In genomic region chr6:86978909-86979265, GRCm38 (mm10) we compare ENCODE assay signal across 20 mouse cellular contexts. TPM values are rescaled to one million over a fixed set of nuclear protein-coding genes. Genes with fewer than 3 reads are reported as not detected.
DNase-seq lines count a peak whose midpoint lies in the region; ATAC-seq and TF ChIP-seq lines count a peak whose summit lies in the region.
"Had no signal": no experiment of that assay in that cellular context is flagged by ENCODE, and none has a peak within 500 bp of the region (broad histone marks: within the 10 kb centered on the region; RNA-seq: fewer than 3 reads in every experiment).

No protein-coding gene starts in this region.

- TF ChIP-seq EP300 in liver, postnatal 0 days (IDR thresholded peaks at IDR 0.05; ENCODE audit: low read depth) = no peak
- TF ChIP-seq EP300 in stomach, postnatal 0 days (optimal IDR thresholded peaks at IDR 0.05) = no peak

- ATAC-seq in kidney, embryonic 15.5 days (replicated peaks; ENCODE audit: low FRiP score) = no peak
- ATAC-seq in liver, postnatal 0 days = peak; percentile 55; the same call in 1 of the 2 replicates
- no peak for ATAC-seq in liver, embryonic 12.5 days
- peak; percentile 56 for ATAC-seq in intestine, embryonic 15.5 days
- ATAC-seq in stomach, postnatal 0 days (ENCODE audit: low FRiP score, low TSS enrichment) = peak; percentile 80; the same call in 1 of the 2 replicates
- ATAC-seq: forebrain, embryonic 15.5 days had no signal

- 80% methylated on average over 6 of the region's 6 CpGs for WGBS in kidney, embryonic 15.5 days
- 66% methylated on average over 6 of the region's 6 CpGs for WGBS in liver, postnatal 0 days (ENCODE audit: insufficient replicate concordance)
- WGBS in liver, embryonic 12.5 days (ENCODE audit: insufficient replicate concordance) = 71% methylated on average over 6 of the region's 6 CpGs
- WGBS in intestine, embryonic 15.5 days = 52% methylated on average over 6 of the region's 6 CpGs
- WGBS in stomach, postnatal 0 days = 43% methylated on average over 6 of the region's 6 CpGs

- no peak overlapping the region for H3K4me3 ChIP-seq in kidney, embryonic 15.5 days (replicated peaks)
- H3K4me3 ChIP-seq in liver, postnatal 0 days (ENCODE audit: low read depth, low read length) = no peak overlapping the region
- no peak overlapping the region for H3K4me3 ChIP-seq in liver, embryonic 12.5 days
- no peak overlapping the region for H3K4me3 ChIP-seq in intestine, embryonic 15.5 days (replicated peaks)
- no peak overlapping the region for H3K4me3 ChIP-seq in stomach, postnatal 0 days (ENCODE audit: low read depth, low read length)
- H3K4me3 ChIP-seq: embryonic facial prominence, embryonic 12.5 days; forebrain, embryonic 15.5 days; heart, embryonic 10.5 days; heart, embryonic 15.5 days; hindbrain, embryonic 15.5 days had no signal

- TF ChIP-seq CTCF in liver, postnatal 0 days (IDR thresholded peaks at IDR 0.05; ENCODE audit: low read depth) = no peak
- TF ChIP-seq CTCF in stomach, postnatal 0 days (IDR thresholded peaks at IDR 0.05; ENCODE audit: low read depth) = no peak

- no peak overlapping the region for H3K4me2 ChIP-seq in kidney, embryonic 15.5 days
- H3K4me2 ChIP-seq in liver, postnatal 0 days (ENCODE audit: low read depth, low read length) = no peak overlapping the region
- no peak overlapping the region for H3K4me2 ChIP-seq in liver, embryonic 12.5 days
- no peak overlapping the region for H3K4me2 ChIP-seq in intestine, embryonic 15.5 days (replicated peaks)
- no peak overlapping the region for H3K4me2 ChIP-seq in stomach, postnatal 0 days (replicated peaks; ENCODE audit: low read depth)
- H3K4me2 ChIP-seq: embryonic facial prominence, embryonic 12.5 days; forebrain, embryonic 15.5 days; heart, embryonic 15.5 days; hindbrain, embryonic 15.5 days had no signal

- DNase-seq in kidney, adult 8-10 months = no peak
- no peak for DNase-seq in liver, postnatal 0 days
- DNase-seq in stomach, postnatal 0 days (ENCODE audit: low spot score) = peak; percentile 29
- no peak for DNase-seq in adrenal gland, adult (ENCODE audit: inconsistent age in 2 of 2, low spot score in 1 of 2)
- no peak for DNase-seq in adrenal gland, postnatal 10 days
- DNase-seq: adrenal gland, postnatal 36 days; cerebellum, adult 11 months; cerebellum, adult 8-10 months; cerebellum, postnatal 14 days; gastrocnemius, postnatal 36 days; heart, adult 11 months; heart, postnatal 14 days had no signal

- peaks cover 38% of the 10 kb centered on the region for H3K36me3 ChIP-seq in kidney, embryonic 15.5 days
- 0 out of 2 replicates have a peak, but pooled peaks cover 11% of the 10 kb centered on the region for H3K36me3 ChIP-seq in liver, postnatal 0 days (replicated peaks; ENCODE audit: insufficient read depth, low read length)
- H3K36me3 ChIP-seq in liver, embryonic 12.5 days = peaks cover 19% of the 10 kb centered on the region
- H3K36me3 ChIP-seq in intestine, embryonic 15.5 days = peaks cover under 1% of the 10 kb centered on the region; the same call in 1 of the 2 replicates
- peaks cover 3% of the 10 kb centered on the region; the same call in 1 of the 2 replicates for H3K36me3 ChIP-seq in stomach, postnatal 0 days (ENCODE audit: control insufficient read depth, insufficient read depth, low read length)

- no peak overlapping the region for H3K9ac ChIP-seq in kidney, embryonic 15.5 days
- no peak overlapping the region for H3K9ac ChIP-seq in liver, postnatal 0 days (replicated peaks)
- H3K9ac ChIP-seq in liver, embryonic 12.5 days = no peak overlapping the region
- H3K9ac ChIP-seq in intestine, embryonic 15.5 days = no peak overlapping the region
- H3K9ac ChIP-seq in stomach, postnatal 0 days (ENCODE audit: low read length) = no peak overlapping the region
- H3K9ac ChIP-seq: embryonic facial prominence, embryonic 12.5 days; forebrain, embryonic 15.5 days; heart, embryonic 15.5 days; hindbrain, embryonic 15.5 days had no signal

- no peaks in the 10 kb centered on the region for H3K27me3 ChIP-seq in kidney, embryonic 15.5 days
- no peaks in the 10 kb centered on the region for H3K27me3 ChIP-seq in liver, postnatal 0 days (ENCODE audit: insufficient read depth, low read length)
- no peaks in the 10 kb centered on the region for H3K27me3 ChIP-seq in liver, embryonic 12.5 days (replicated peaks)
- no peaks in the 10 kb centered on the region for H3K27me3 ChIP-seq in intestine, embryonic 15.5 days (replicated peaks)
- no peaks in the 10 kb centered on the region for H3K27me3 ChIP-seq in stomach, postnatal 0 days (ENCODE audit: control insufficient read depth, insufficient read depth, low read length)
- H3K27me3 ChIP-seq: embryonic facial prominence, embryonic 12.5 days; forebrain, embryonic 15.5 days; heart, embryonic 15.5 days; hindbrain, embryonic 15.5 days had no signal

- peak overlapping the region; percentile 49 for H3K27ac ChIP-seq in kidney, embryonic 15.5 days
- H3K27ac ChIP-seq in liver, postnatal 0 days (ENCODE audit: low read depth) = 0 out of 2 replicates have a peak overlapping the region, but pooled peaks have one; percentile 9
- H3K27ac ChIP-seq in liver, embryonic 12.5 days = no peak overlapping the region
- no peak overlapping the region for H3K27ac ChIP-seq in intestine, embryonic 15.5 days
- H3K27ac ChIP-seq in stomach, postnatal 0 days (replicated peaks) = no peak overlapping the region
- H3K27ac ChIP-seq: embryonic facial prominence, embryonic 12.5 days; forebrain, embryonic 15.5 days; heart, embryonic 10.5 days; heart, embryonic 15.5 days; hindbrain, embryonic 15.5 days had no signal

- H3K9me3 ChIP-seq in kidney, embryonic 15.5 days (replicated peaks) = no peaks in the 10 kb centered on the region
- H3K9me3 ChIP-seq in liver, postnatal 0 days (ENCODE audit: low read length) = no peaks in the 10 kb centered on the region
- H3K9me3 ChIP-seq in liver, embryonic 12.5 days (replicated peaks) = no peaks in the 10 kb centered on the region
- no peaks in the 10 kb centered on the region for H3K9me3 ChIP-seq in intestine, embryonic 15.5 days
- no peaks in the 10 kb centered on the region for H3K9me3 ChIP-seq in stomach, postnatal 0 days (ENCODE audit: control insufficient read depth, low read length)
- H3K9me3 ChIP-seq: embryonic facial prominence, embryonic 12.5 days; forebrain, embryonic 15.5 days; heart, embryonic 10.5 days; heart, embryonic 15.5 days; hindbrain, embryonic 15.5 days had no signal

- 0 out of 2 replicates have a peak, but pooled peaks cover 4% of the 10 kb centered on the region for H3K4me1 ChIP-seq in kidney, embryonic 15.5 days
- H3K4me1 ChIP-seq in liver, postnatal 0 days (ENCODE audit: insufficient read depth) = 0 out of 2 replicates have a peak, but pooled peaks cover 2% of the 10 kb centered on the region
- H3K4me1 ChIP-seq in liver, embryonic 12.5 days = no peaks in the 10 kb centered on the region
- H3K4me1 ChIP-seq in intestine, embryonic 15.5 days (replicated peaks) = no peaks in the 10 kb centered on the region
- H3K4me1 ChIP-seq in stomach, postnatal 0 days (replicated peaks; ENCODE audit: control insufficient read depth, insufficient read depth) = no peaks in the 10 kb centered on the region
- H3K4me1 ChIP-seq: embryonic facial prominence, embryonic 12.5 days; forebrain, embryonic 15.5 days; heart, embryonic 10.5 days; heart, embryonic 15.5 days; hindbrain, embryonic 15.5 days had no signal

RNA-seq across cellular contexts. Expression of gene Nfu1, which starts 30.1 kb away (rescaled TPM):
- polyA plus RNA-seq in kidney, embryonic 15.5 days (2015; fragmentation: Nextera tagmentation; extraction: Ambion mirVana) = 104 and 106 TPM in 2 replicates
- polyA plus RNA-seq in liver, postnatal 0 days (2015; fragmentation: Nextera tagmentation; extraction: Ambion mirVana) = 53.5 and 57.7 TPM in 2 replicates
- polyA plus RNA-seq in liver, embryonic 12.5 days (2016; fragmentation: Nextera tagmentation; extraction: Ambion mirVana) = 65.2 and 66.9 TPM in 2 replicates
- 107 and 109 TPM in 2 replicates for polyA plus RNA-seq in intestine, embryonic 15.5 days (2015; fragmentation: Nextera tagmentation; extraction: Ambion mirVana)
- 76.6 and 80.9 TPM in 2 replicates for polyA plus RNA-seq in stomach, postnatal 0 days (2015; fragmentation: Nextera tagmentation; extraction: Ambion mirVana)
- total RNA-seq in adrenal gland, postnatal 10 days (2021) = 100 to 1,000 TPM in 1 of 2 experiments, 10 to 100 TPM in 1; 88.7 to 100 TPM

Comparison
In these comparisons a context has a peak if more than half of its experiments do, and no peak if none do; other contexts are left out.
1. ATAC-seq: peak in liver, postnatal 0 days (single experiment), intestine, embryonic 15.5 days (single experiment) and stomach, postnatal 0 days (single experiment); none in kidney, embryonic 15.5 days (single experiment) and liver, embryonic 12.5 days (single experiment).
2. H3K27ac ChIP-seq: peak in kidney, embryonic 15.5 days (single experiment) and liver, postnatal 0 days (single experiment); none in liver, embryonic 12.5 days (single experiment), intestine, embryonic 15.5 days (single experiment) and stomach, postnatal 0 days (single experiment).